Mouse (Mus musculus): ENCODE data around the gene Plch1.

Gene Plch1

GRCm38 (mm10) chr3:63899309-63899695 lies at the start of gene Plch1:
Gene Plch1, minus strand, starts transcription at chr3:63899472.
- DNase-seq (ENCODE audit: low read depth) = peak; percentile 31

- no peak for DNase-seq (ENCODE audit: low read depth)
Observed at GRCm38 (mm10) chr3:63941204-63941850, 42.1 kb upstream of the Plch1 start.

GRCm38 (mm10) chr3:63938928-63939327 lies 39.7 kb upstream of the Plch1 start:
- DNase-seq (ENCODE audit: low read depth) = no peak

- DNase-seq (ENCODE audit: low read depth) = peak; percentile 75
Observed at GRCm38 (mm10) chr3:63928878-63929859, 29.9 kb upstream of the Plch1 start, which contains the start of gene E130311K13Rik. Gene E130311K13Rik, minus strand, starts transcription at chr3:63929472.

- no peak for DNase-seq (ENCODE audit: low read depth)
Observed at GRCm38 (mm10) chr3:63919634-63920033, 20.4 kb upstream of the Plch1 start.

- DNase-seq (ENCODE audit: low read depth) = no peak
Observed at GRCm38 (mm10) chr3:63910301-63910700, 11.0 kb upstream of the Plch1 start.

- DNase-seq (ENCODE audit: low read depth) = no peak
Observed at GRCm38 (mm10) chr3:63905241-63905640, 6.0 kb upstream of the Plch1 start.

- no peak for DNase-seq (ENCODE audit: low read depth)
Observed at GRCm38 (mm10) chr3:63904157-63904556, 4.9 kb upstream of the Plch1 start.

- no peak for DNase-seq (ENCODE audit: low read depth)
Observed at GRCm38 (mm10) chr3:63900021-63900571, 824 bp upstream of the Plch1 start.

GRCm38 (mm10) chr3:63898581-63899308 lies 527 bp downstream of the Plch1 start:
- peak; percentile 40 for DNase-seq (ENCODE audit: low read depth)

GRCm38 (mm10) chr3:63897177-63897576 lies 2.1 kb downstream of the Plch1 start:
- DNase-seq (ENCODE audit: low read depth) = no peak

GRCm38 (mm10) chr3:63896303-63896702 lies 3.0 kb downstream of the Plch1 start:
- DNase-seq (ENCODE audit: low read depth) = no peak

GRCm38 (mm10) chr3:63895786-63896185 lies 3.5 kb downstream of the Plch1 start:
- no peak for DNase-seq (ENCODE audit: low read depth)

- DNase-seq (ENCODE audit: low read depth) = no peak
Observed at GRCm38 (mm10) chr3:63893677-63894076, 5.6 kb downstream of the Plch1 start.

GRCm38 (mm10) chr3:63892154-63892553 lies 7.1 kb downstream of the Plch1 start:
- no peak for DNase-seq (ENCODE audit: low read depth)

- DNase-seq (ENCODE audit: low read depth) = no peak
Observed at GRCm38 (mm10) chr3:63881065-63881464, 18.2 kb downstream of the Plch1 start.

- no peak for DNase-seq (ENCODE audit: low read depth)
Observed at GRCm38 (mm10) chr3:63878995-63879666, 20.1 kb downstream of the Plch1 start.

GRCm38 (mm10) chr3:63872818-63873217 lies 26.5 kb downstream of the Plch1 start:
- DNase-seq (ENCODE audit: low read depth) = no peak

GRCm38 (mm10) chr3:63871249-63871648 lies 28.0 kb downstream of the Plch1 start:
- DNase-seq (ENCODE audit: low read depth) = no peak

GRCm38 (mm10) chr3:63868285-63868684 lies 31.0 kb downstream of the Plch1 start:
- DNase-seq (ENCODE audit: low read depth) = peak; percentile 5

GRCm38 (mm10) chr3:63865069-63865468 lies 34.2 kb downstream of the Plch1 start:
- no peak for DNase-seq (ENCODE audit: low read depth)

Measured in c-Kit-positive CD71-negative TER-119-negative erythroid progenitor cells, embryonic 14.5 days (primary cell).